Mouse (Mus musculus): ENCODE measurements around the gene Casp7. TPM values are rescaled to one million over a fixed set of nuclear protein-coding genes. Genes with fewer than 3 reads are reported as not detected.

Gene Casp7
- polyA plus RNA-seq, 1 experiment from 2014 or later = 21.3 TPM

- no peak overlapping the region for H3K4me3 ChIP-seq (ENCODE audit: inconsistent target)
- 59% methylated on average over 4 of the region's 4 CpGs for WGBS (ENCODE audit: missing documents)
Measured at GRCm38 (mm10) chr19:56454862-56455261, 57.9 kb downstream of the Casp7 start.

GRCm38 (mm10) chr19:56455369-56455768 is 58.4 kb downstream of the Casp7 start:
- Histone ChIP-seq H3K79me2 (ENCODE audit: inconsistent target) (no peaks in the 10 kb centered on the region), H3K36me3 (ENCODE audit: inconsistent target) (no peaks in the 10 kb centered on the region), H3K27ac (no peak overlapping the region), H3K4me3 (ENCODE audit: inconsistent target) (no peak overlapping the region)
- WGBS (ENCODE audit: missing documents) = 6% methylated on average over 2 of the region's 2 CpGs

More at GRCm38 (mm10) chr19:56454862-56455261, 57.9 kb downstream of the Casp7 start:
- no peaks in the 10 kb centered on the region for H3K79me2 ChIP-seq (ENCODE audit: inconsistent target)
- H3K36me3 ChIP-seq (ENCODE audit: inconsistent target) = no peaks in the 10 kb centered on the region
- no peak overlapping the region for H3K27ac ChIP-seq

GRCm38 (mm10) chr19:56457569-56457968 is 60.6 kb downstream of the Casp7 start:
- H3K4me3 ChIP-seq (ENCODE audit: inconsistent target) = no peak overlapping the region
- H3K79me2 ChIP-seq (ENCODE audit: inconsistent target) = no peaks in the 10 kb centered on the region
- no peaks in the 10 kb centered on the region for H3K36me3 ChIP-seq (ENCODE audit: inconsistent target)
- WGBS (ENCODE audit: missing documents) = 89% methylated on average over 4 of the region's 4 CpGs
- no peak overlapping the region for H3K27ac ChIP-seq

GRCm38 (mm10) chr19:56459154-56460050 is 62.5 kb downstream of the Casp7 start:
- no peak overlapping the region for H3K4me3 ChIP-seq (ENCODE audit: inconsistent target)
- WGBS (ENCODE audit: missing documents) = 81% methylated on average over 10 of the region's 10 CpGs
- no peak overlapping the region for H3K27ac ChIP-seq

GRCm38 (mm10) chr19:56460241-56460640 is 63.3 kb downstream of the Casp7 start:
- H3K79me2 ChIP-seq (ENCODE audit: inconsistent target) = no peaks in the 10 kb centered on the region
- no peak overlapping the region for H3K4me3 ChIP-seq (ENCODE audit: inconsistent target)
- H3K27ac ChIP-seq = no peak overlapping the region
- 96% methylated on average over 2 of the region's 2 CpGs for WGBS (ENCODE audit: missing documents)
- H3K36me3 ChIP-seq (ENCODE audit: inconsistent target) = no peaks in the 10 kb centered on the region

More at GRCm38 (mm10) chr19:56459154-56460050, 62.5 kb downstream of the Casp7 start:
- no peaks in the 10 kb centered on the region for H3K36me3 ChIP-seq (ENCODE audit: inconsistent target)
- H3K79me2 ChIP-seq (ENCODE audit: inconsistent target) = no peaks in the 10 kb centered on the region

GRCm38 (mm10) chr19:56461522-56462101 is 64.7 kb downstream of the Casp7 start, which contains the start of gene Plekhs1:
Gene Plekhs1, plus strand, starts transcription at chr19:56461640.
- Histone ChIP-seq H3K36me3 (ENCODE audit: inconsistent target) (no peaks in the 10 kb centered on the region), H3K4me3 (ENCODE audit: inconsistent target) (no peak within 1 kb of the TSS), H3K27ac (no peak within 1 kb of the TSS), H3K79me2 (ENCODE audit: inconsistent target) (no peaks in the 10 kb centered on the region)
- WGBS (ENCODE audit: missing documents) = 79% methylated on average over 10 of the region's 10 CpGs

- Histone ChIP-seq H3K4me3 (ENCODE audit: inconsistent target) (no peak overlapping the region), H3K79me2 (ENCODE audit: inconsistent target) (no peaks in the 10 kb centered on the region), H3K27ac (no peak overlapping the region), H3K36me3 (ENCODE audit: inconsistent target) (no peaks in the 10 kb centered on the region)
- WGBS (ENCODE audit: missing documents) = 51% methylated on average over 4 of the region's 4 CpGs
Measured at GRCm38 (mm10) chr19:56462786-56463185, 65.9 kb downstream of the Casp7 start.

- 94% methylated on average over 8 of the region's 8 CpGs for WGBS (ENCODE audit: missing documents)
Measured at GRCm38 (mm10) chr19:56466486-56466885, 69.6 kb downstream of the Casp7 start.

GRCm38 (mm10) chr19:56470286-56471020 is 73.5 kb downstream of the Casp7 start:
- Histone ChIP-seq H3K36me3 (ENCODE audit: inconsistent target) (no peaks in the 10 kb centered on the region), H3K4me3 (ENCODE audit: inconsistent target) (no peak overlapping the region), H3K27ac (no peak overlapping the region), H3K79me2 (ENCODE audit: inconsistent target) (no peaks in the 10 kb centered on the region)
- 94% methylated on average over 14 of the region's 14 CpGs for WGBS (ENCODE audit: missing documents)

More at GRCm38 (mm10) chr19:56466486-56466885, 69.6 kb downstream of the Casp7 start:
- H3K36me3 ChIP-seq (ENCODE audit: inconsistent target) = no peaks in the 10 kb centered on the region
- no peak overlapping the region for H3K27ac ChIP-seq
- H3K4me3 ChIP-seq (ENCODE audit: inconsistent target) = no peak overlapping the region
- H3K79me2 ChIP-seq (ENCODE audit: inconsistent target) = no peaks in the 10 kb centered on the region

GRCm38 (mm10) chr19:56471934-56472333 is 75.0 kb downstream of the Casp7 start:
- Histone ChIP-seq H3K79me2 (ENCODE audit: inconsistent target) (no peaks in the 10 kb centered on the region), H3K27ac (no peak overlapping the region), H3K4me3 (ENCODE audit: inconsistent target) (no peak overlapping the region), H3K36me3 (ENCODE audit: inconsistent target) (no peaks in the 10 kb centered on the region)
- 91% methylated on average over 10 of the region's 10 CpGs for WGBS (ENCODE audit: missing documents)

- Histone ChIP-seq H3K36me3 (ENCODE audit: inconsistent target) (no peaks in the 10 kb centered on the region), H3K27ac (no peak overlapping the region), H3K4me3 (ENCODE audit: inconsistent target) (no peak overlapping the region), H3K79me2 (ENCODE audit: inconsistent target) (no peaks in the 10 kb centered on the region)
- 33% methylated on average over 19 of the region's 19 CpGs for WGBS (ENCODE audit: missing documents)
Measured at GRCm38 (mm10) chr19:56474869-56475550, 78.1 kb downstream of the Casp7 start.

GRCm38 (mm10) chr19:56476546-56476945 is 79.6 kb downstream of the Casp7 start:
- Histone ChIP-seq H3K79me2 (ENCODE audit: inconsistent target) (no peaks in the 10 kb centered on the region), H3K4me3 (ENCODE audit: inconsistent target) (no peak overlapping the region), H3K27ac (no peak overlapping the region), H3K36me3 (ENCODE audit: inconsistent target) (no peaks in the 10 kb centered on the region)
- WGBS (ENCODE audit: missing documents) = 88% methylated on average over 2 of the region's 2 CpGs

- 88% methylated on average over 5 of the region's 5 CpGs for WGBS (ENCODE audit: missing documents)
- no peak overlapping the region for H3K27ac ChIP-seq
- H3K36me3 ChIP-seq (ENCODE audit: inconsistent target) = no peaks in the 10 kb centered on the region
- no peaks in the 10 kb centered on the region for H3K79me2 ChIP-seq (ENCODE audit: inconsistent target)
- no peak overlapping the region for H3K4me3 ChIP-seq (ENCODE audit: inconsistent target)
Measured at GRCm38 (mm10) chr19:56477253-56477652, 80.3 kb downstream of the Casp7 start.

- no peak overlapping the region for H3K4me3 ChIP-seq (ENCODE audit: inconsistent target)
- H3K36me3 ChIP-seq (ENCODE audit: inconsistent target) = no peaks in the 10 kb centered on the region
- H3K27ac ChIP-seq = no peak overlapping the region
- no peaks in the 10 kb centered on the region for H3K79me2 ChIP-seq (ENCODE audit: inconsistent target)
- WGBS (ENCODE audit: missing documents) = 74% methylated on average over 3 of the region's 3 CpGs
Measured at GRCm38 (mm10) chr19:56477832-56478231, 80.9 kb downstream of the Casp7 start.

All from macrophage (primary cell).